ENCODE assay signal across 8 mouse cellular contexts in the genomic region with DNA sequence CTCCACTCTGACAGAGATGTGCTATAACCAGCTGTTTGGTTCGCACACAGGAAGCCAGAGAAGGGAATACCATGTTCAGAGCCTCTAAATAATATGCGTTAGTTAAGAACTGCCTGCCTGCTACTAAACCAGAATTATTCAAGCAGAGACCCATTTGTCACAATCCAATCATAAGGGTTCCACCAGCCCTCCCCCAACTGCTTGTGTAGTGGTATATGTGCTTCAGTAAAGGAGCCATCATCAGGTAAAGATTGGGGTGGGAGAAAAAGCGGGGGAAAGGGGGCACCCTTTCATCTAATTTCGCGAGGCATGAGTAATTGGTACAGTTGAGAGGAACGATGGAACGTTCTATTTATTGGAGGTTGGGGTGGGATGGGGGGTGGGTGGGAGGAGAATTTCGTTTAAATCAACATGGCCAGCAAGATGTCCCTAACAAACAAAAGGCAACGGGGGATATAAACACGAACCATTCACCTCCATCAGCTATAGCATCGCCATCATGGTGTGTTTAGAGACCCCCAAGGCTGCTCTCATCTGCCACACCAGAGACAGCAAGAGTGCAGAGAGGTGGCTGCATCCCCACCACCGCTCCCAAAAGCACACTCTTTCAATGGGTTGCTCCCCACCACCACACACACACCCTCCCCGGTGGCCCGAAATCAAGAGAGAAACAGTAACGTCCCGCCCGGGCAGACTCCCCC. TPM values are rescaled to one million over a fixed set of nuclear protein-coding genes. Genes with fewer than 3 reads are reported as not detected.
DNase-seq lines count a peak whose midpoint lies in the region; ATAC-seq lines count a peak whose summit lies in the region.

No protein-coding gene starts in this region.

- peak overlapping the region; percentile 96 for H3K27ac ChIP-seq in embryonic facial prominence, embryonic 10.5 days (replicated peaks)
- H3K27ac ChIP-seq in neural tube, embryonic 14.5 days (ENCODE audit: low read depth, low read length) = peak overlapping the region; percentile 95

- peaks cover under 1% of the 10 kb centered on the region; the same call in 1 of the 2 replicates for H3K36me3 ChIP-seq in embryonic facial prominence, embryonic 10.5 days (replicated peaks)
- no peaks in the 10 kb centered on the region for H3K36me3 ChIP-seq in neural tube, embryonic 14.5 days (ENCODE audit: control insufficient read depth, insufficient read depth, low read length)

- H3K4me3 ChIP-seq in embryonic facial prominence, embryonic 10.5 days = peak overlapping the region; percentile 98
- peak overlapping the region; percentile 89 for H3K4me3 ChIP-seq in neural tube, embryonic 14.5 days (ENCODE audit: low read depth, low read length)

- peak overlapping the region; percentile 87 for H3K9ac ChIP-seq in neural tube, embryonic 14.5 days (replicated peaks; ENCODE audit: low read depth, low read length)

- intact Hi-C loops in left cerebral cortex, postnatal 10 days (cut with DNase I) = loop anchor here (5.0 to 10.0 kb wide), 3 partner anchors 78 to 143 kb away; no protein-coding TSS in a partner anchor

- peaks cover 23% of the 10 kb centered on the region for H3K4me1 ChIP-seq in embryonic facial prominence, embryonic 10.5 days
- H3K4me1 ChIP-seq in neural tube, embryonic 14.5 days (ENCODE audit: control insufficient read depth, insufficient read depth, low read length) = 0 out of 2 replicates have a peak, but pooled peaks cover 9% of the 10 kb centered on the region

- H3K4me2 ChIP-seq in neural tube, embryonic 14.5 days (ENCODE audit: low read depth, low read length) = peak overlapping the region; percentile 51

- 4% methylated on average over 17 of the region's 17 CpGs for WGBS in embryonic facial prominence, embryonic 10.5 days
- WGBS in neural tube, embryonic 14.5 days = under 1% methylated on average over 17 of the region's 17 CpGs

- ATAC-seq in neural tube, embryonic 14.5 days (ENCODE audit: low read depth) = peak; percentile 5; the same call in 1 of the 2 replicates

- no peaks in the 10 kb centered on the region for H3K9me3 ChIP-seq in embryonic facial prominence, embryonic 10.5 days
- H3K9me3 ChIP-seq in neural tube, embryonic 14.5 days (ENCODE audit: control insufficient read depth, low read length) = no peaks in the 10 kb centered on the region

- 0 out of 2 replicates have a peak, but pooled peaks cover 5% of the 10 kb centered on the region for H3K27me3 ChIP-seq in embryonic facial prominence, embryonic 10.5 days (replicated peaks; ENCODE audit: low read depth, poor library complexity, severe bottlenecking)
- H3K27me3 ChIP-seq in neural tube, embryonic 14.5 days (ENCODE audit: control insufficient read depth, insufficient read depth, low read length) = no peaks in the 10 kb centered on the region

- peak; percentile 16 for DNase-seq in layer of hippocampus, adult 11-12 months (ENCODE audit: low spot score)
- no peak for DNase-seq in layer of hippocampus, adult 8-10 months (ENCODE audit: low spot score in 2 of 2)
- DNase-seq in ES-CJ7 (ENCODE audit: low read depth, low spot score) = peak; percentile 13
- no peak for DNase-seq in embryonic facial prominence, embryonic 10.5 days (ENCODE audit: low spot score)
- peak; percentile 7 to 24 for DNase-seq in layer of hippocampus, postnatal 14 days (ENCODE audit: low spot score in 2 of 2)
- no peak for DNase-seq in left cerebral cortex, postnatal 10 days (ENCODE audit: extremely low spot score in 1 of 2, low spot score in 2 of 2)
- no peak for DNase-seq in ovary, postnatal 14 days (ENCODE audit: low spot score)

RNA-seq across cellular contexts. Expression of a gene that starts 8.1 kb away (rescaled TPM):
- total RNA-seq in layer of hippocampus, adult 8-10 months (2022) = 10 to 100 TPM; 61.6 to 75.9 (median 74.3) TPM
- polyA plus RNA-seq in embryonic facial prominence, embryonic 10.5 days (2016; fragmentation: Nextera tagmentation; extraction: Ambion mirVana) = 50.4 and 52.1 TPM in 2 replicates
- 10 to 100 TPM; 48.2 to 54.9 TPM for total RNA-seq in layer of hippocampus, postnatal 14 days (2021)
- 62.6 and 66.5 TPM in 2 replicates for polyA plus RNA-seq in neural tube, embryonic 14.5 days (2014; fragmentation: Nextera tagmentation; extraction: Ambion mirVana)
- 10 to 100 TPM; 47.1 to 47.3 TPM for total RNA-seq in left cerebral cortex, postnatal 10 days (2021)

Comparison
In these comparisons a context has a peak if more than half of its experiments do, and no peak if none do; other contexts are left out.
1. DNase-seq: peak in layer of hippocampus, adult 11-12 months (single experiment), ES-CJ7 (single experiment) and layer of hippocampus, postnatal 14 days (2 of 2); none in layer of hippocampus, adult 8-10 months (0 of 2), embryonic facial prominence, embryonic 10.5 days (single experiment), left cerebral cortex, postnatal 10 days (0 of 2) and ovary, postnatal 14 days (single experiment).